Comparison of ENCODE assay signal across 8 mouse cellular contexts in genomic region chr10:80141243-80141642, GRCm38 (mm10). TPM values are rescaled to one million over a fixed set of nuclear protein-coding genes. Genes with fewer than 3 reads are reported as not detected.
DNase-seq lines count a peak whose midpoint lies in the region; ATAC-seq and TF ChIP-seq lines count a peak whose summit lies in the region.

No protein-coding gene starts in this region.

- TF ChIP-seq CTCF in bone marrow macrophage, adult 2 months (IDR thresholded peaks at IDR 0.05; ENCODE audit: low read depth, low read length) = 0 out of 2 replicates have a peak, but pooled peaks have one; percentile 35
- peak; percentile 74 for TF ChIP-seq CTCF in midbrain, postnatal 0 days (IDR thresholded peaks at IDR 0.05)

- H3K36me3 ChIP-seq in embryonic facial prominence, embryonic 15.5 days = peaks cover 23% of the 10 kb centered on the region
- peaks cover 29% of the 10 kb centered on the region for H3K36me3 ChIP-seq in kidney, embryonic 14.5 days (ENCODE audit: control insufficient read depth, insufficient read depth, low read length)
- peaks cover 29% of the 10 kb centered on the region for H3K36me3 ChIP-seq in limb, embryonic 15.5 days
- H3K36me3 ChIP-seq in midbrain, postnatal 0 days (ENCODE audit: insufficient read depth, low read length) = peaks cover 14% of the 10 kb centered on the region

- peak overlapping the region; percentile 23 for H3K27ac ChIP-seq in bone marrow macrophage, adult 2 months (ENCODE audit: insufficient read depth, low read depth, low read length)
- peak overlapping the region; percentile 90 for H3K27ac ChIP-seq in embryonic facial prominence, embryonic 15.5 days (replicated peaks)
- H3K27ac ChIP-seq in kidney, embryonic 14.5 days (ENCODE audit: low read depth, low read length) = peak overlapping the region; percentile 72
- H3K27ac ChIP-seq in limb, embryonic 15.5 days = peak overlapping the region; percentile 87
- H3K27ac ChIP-seq in midbrain, postnatal 0 days (ENCODE audit: low read depth, low read length) = peak overlapping the region; percentile 89

- H3K27me3 ChIP-seq in embryonic facial prominence, embryonic 15.5 days = peaks cover 13% of the 10 kb centered on the region
- H3K27me3 ChIP-seq in kidney, embryonic 14.5 days (ENCODE audit: control insufficient read depth, insufficient read depth, low read length) = peaks cover 19% of the 10 kb centered on the region
- peaks cover 12% of the 10 kb centered on the region for H3K27me3 ChIP-seq in limb, embryonic 15.5 days
- no peaks in the 10 kb centered on the region for H3K27me3 ChIP-seq in midbrain, postnatal 0 days (ENCODE audit: insufficient read depth, low read length)

- peak overlapping the region; percentile 50 for H3K4me3 ChIP-seq in bone marrow macrophage, adult 2 months (ENCODE audit: insufficient read depth, low read length)
- peak overlapping the region; percentile 79 for H3K4me3 ChIP-seq in embryonic facial prominence, embryonic 15.5 days (replicated peaks)
- H3K4me3 ChIP-seq in kidney, embryonic 14.5 days (ENCODE audit: low read length) = peak overlapping the region; percentile 81
- H3K4me3 ChIP-seq in limb, embryonic 15.5 days = peak overlapping the region; percentile 82
- peak overlapping the region; percentile 72 for H3K4me3 ChIP-seq in midbrain, postnatal 0 days (ENCODE audit: low read depth, low read length)

- peak overlapping the region; percentile 74 for H3K4me2 ChIP-seq in embryonic facial prominence, embryonic 15.5 days (replicated peaks)
- peak overlapping the region; percentile 92 for H3K4me2 ChIP-seq in kidney, embryonic 14.5 days (replicated peaks; ENCODE audit: low read depth, low read length)
- peak overlapping the region; percentile 61 for H3K4me2 ChIP-seq in limb, embryonic 15.5 days
- peak overlapping the region; percentile 85 for H3K4me2 ChIP-seq in midbrain, postnatal 0 days (ENCODE audit: low read depth, low read length, poor library complexity, severe bottlenecking)

- peaks cover 4% of the 10 kb centered on the region for H3K4me1 ChIP-seq in bone marrow macrophage, adult 2 months (ENCODE audit: control insufficient read depth, insufficient read depth, low read length)
- peaks cover 80% of the 10 kb centered on the region for H3K4me1 ChIP-seq in embryonic facial prominence, embryonic 15.5 days
- peaks cover 43% of the 10 kb centered on the region for H3K4me1 ChIP-seq in kidney, embryonic 14.5 days (ENCODE audit: control insufficient read depth, insufficient read depth, low read length)
- H3K4me1 ChIP-seq in limb, embryonic 15.5 days = peaks cover 73% of the 10 kb centered on the region
- peaks cover 17% of the 10 kb centered on the region for H3K4me1 ChIP-seq in midbrain, postnatal 0 days (ENCODE audit: insufficient read depth, low read length)

- peak; percentile 71 for ATAC-seq in embryonic facial prominence, embryonic 15.5 days (ENCODE audit: insufficient number of reproducible peaks, low FRiP score, low TSS enrichment, low read depth)
- ATAC-seq in kidney, embryonic 14.5 days (ENCODE audit: low FRiP score, low TSS enrichment) = peak; percentile 45
- ATAC-seq in limb, embryonic 15.5 days (ENCODE audit: insufficient number of reproducible peaks, low FRiP score, low TSS enrichment, low read depth) = peak; percentile 26
- ATAC-seq in midbrain, postnatal 0 days (ENCODE audit: low FRiP score) = peak; percentile 65

- H3K9ac ChIP-seq in embryonic facial prominence, embryonic 15.5 days = peak overlapping the region; percentile 31; the same call in 1 of the 2 replicates
- peak overlapping the region; percentile 5; the same call in 1 of the 2 replicates for H3K9ac ChIP-seq in kidney, embryonic 14.5 days (ENCODE audit: low read depth, low read length)
- no peak overlapping the region; the same call in 1 of the 2 replicates for H3K9ac ChIP-seq in limb, embryonic 15.5 days
- 0 out of 2 replicates have a peak overlapping the region, but pooled peaks have one; percentile 36 for H3K9ac ChIP-seq in midbrain, postnatal 0 days (replicated peaks; ENCODE audit: low read length, poor library complexity, severe bottlenecking)

- under 1% methylated on average over 29 of the region's 29 CpGs for WGBS in embryonic facial prominence, embryonic 15.5 days
- WGBS in kidney, embryonic 14.5 days = 0% methylated on average over 29 of the region's 29 CpGs
- under 1% methylated on average over 23 of the region's 29 CpGs for WGBS in limb, embryonic 15.5 days
- WGBS in midbrain, postnatal 0 days = under 1% methylated on average over 29 of the region's 29 CpGs

- no peaks in the 10 kb centered on the region for H3K9me3 ChIP-seq in embryonic facial prominence, embryonic 15.5 days (replicated peaks)
- no peaks in the 10 kb centered on the region for H3K9me3 ChIP-seq in kidney, embryonic 14.5 days (ENCODE audit: control insufficient read depth, low read length)
- H3K9me3 ChIP-seq in limb, embryonic 15.5 days = no peaks in the 10 kb centered on the region
- H3K9me3 ChIP-seq in midbrain, postnatal 0 days (ENCODE audit: low read length) = no peaks in the 10 kb centered on the region

- no peak for TF ChIP-seq POLR2A in bone marrow macrophage, adult 2 months (IDR thresholded peaks at IDR 0.05; ENCODE audit: borderline replicate concordance, low read depth, low read length)

- peak; percentile 98 for DNase-seq in B cell, adult 2 months
- peak; percentile 95 to 97 for DNase-seq in heart, adult 9 months (ENCODE audit: low spot score in 2 of 2)
- peak; percentile 95 for DNase-seq in midbrain, postnatal 0 days (ENCODE audit: low spot score)
- DNase-seq in spleen, postnatal 10 days (ENCODE audit: low spot score in 2 of 2) = peak; percentile 86 to 95

RNA-seq across cellular contexts. Expression of gene Cbarp, which starts 0.6 kb away (rescaled TPM):
- polyA plus RNA-seq in bone marrow macrophage, adult 2 months (2012; ENCODE audit: insufficient read depth, insufficient read length, missing spikeins) = 2.0 and 2.9 TPM in 2 replicates
- 9.3 and 10.9 TPM in 2 replicates for polyA plus RNA-seq in embryonic facial prominence, embryonic 15.5 days (2015; fragmentation: Nextera tagmentation; extraction: Ambion mirVana)
- polyA plus RNA-seq in kidney, embryonic 14.5 days (2014; fragmentation: Nextera tagmentation; extraction: Ambion mirVana) = 8.1 and 8.4 TPM in 2 replicates
- 5.9 and 6.8 TPM in 2 replicates for polyA plus RNA-seq in limb, embryonic 15.5 days (2015; fragmentation: Nextera tagmentation; extraction: Ambion mirVana)
- 273 and 276 TPM in 2 replicates for total RNA-seq in midbrain, postnatal 0 days (2014; rRNA removed)
- 120 and 121 TPM in 2 replicates for polyA plus RNA-seq in midbrain, postnatal 0 days (2015; fragmentation: Nextera tagmentation; extraction: Ambion mirVana)

RNA-seq across cellular contexts. Expression of gene Atp5d, which starts 2.8 kb away (rescaled TPM):
- 198 TPM in 2 replicates for polyA plus RNA-seq in bone marrow macrophage, adult 2 months (2012; ENCODE audit: insufficient read depth, insufficient read length, missing spikeins)
- polyA plus RNA-seq in embryonic facial prominence, embryonic 15.5 days (2015; fragmentation: Nextera tagmentation; extraction: Ambion mirVana) = 516 and 519 TPM in 2 replicates
- 519 and 582 TPM in 2 replicates for polyA plus RNA-seq in kidney, embryonic 14.5 days (2014; fragmentation: Nextera tagmentation; extraction: Ambion mirVana)
- 494 and 537 TPM in 2 replicates for polyA plus RNA-seq in limb, embryonic 15.5 days (2015; fragmentation: Nextera tagmentation; extraction: Ambion mirVana)
- total RNA-seq in midbrain, postnatal 0 days (2014; rRNA removed) = 231 and 259 TPM in 2 replicates
- 607 and 661 TPM in 2 replicates for polyA plus RNA-seq in midbrain, postnatal 0 days (2015; fragmentation: Nextera tagmentation; extraction: Ambion mirVana)

RNA-seq across cellular contexts. Expression of gene Midn, which starts 6.8 kb away (rescaled TPM):
- 32.9 and 40.5 TPM in 2 replicates for polyA plus RNA-seq in bone marrow macrophage, adult 2 months (2012; ENCODE audit: insufficient read depth, insufficient read length, missing spikeins)
- polyA plus RNA-seq in embryonic facial prominence, embryonic 15.5 days (2015; fragmentation: Nextera tagmentation; extraction: Ambion mirVana) = 18.3 and 20.4 TPM in 2 replicates
- polyA plus RNA-seq in kidney, embryonic 14.5 days (2014; fragmentation: Nextera tagmentation; extraction: Ambion mirVana) = 42.3 and 46.2 TPM in 2 replicates
- polyA plus RNA-seq in limb, embryonic 15.5 days (2015; fragmentation: Nextera tagmentation; extraction: Ambion mirVana) = 13.4 and 14.0 TPM in 2 replicates
- 114 and 143 TPM in 2 replicates for total RNA-seq in midbrain, postnatal 0 days (2014; rRNA removed)
- 16.3 and 17.2 TPM in 2 replicates for polyA plus RNA-seq in midbrain, postnatal 0 days (2015; fragmentation: Nextera tagmentation; extraction: Ambion mirVana)

RNA-seq across cellular contexts. Expression of gene Cirbp, which starts 24.5 kb away (rescaled TPM):
- polyA plus RNA-seq in bone marrow macrophage, adult 2 months (2012; ENCODE audit: insufficient read depth, insufficient read length, missing spikeins) = 48.0 and 49.8 TPM in 2 replicates
- polyA plus RNA-seq in embryonic facial prominence, embryonic 15.5 days (2015; fragmentation: Nextera tagmentation; extraction: Ambion mirVana) = 102 and 116 TPM in 2 replicates
- 80.0 and 104 TPM in 2 replicates for polyA plus RNA-seq in kidney, embryonic 14.5 days (2014; fragmentation: Nextera tagmentation; extraction: Ambion mirVana)
- polyA plus RNA-seq in limb, embryonic 15.5 days (2015; fragmentation: Nextera tagmentation; extraction: Ambion mirVana) = 102 and 103 TPM in 2 replicates
- total RNA-seq in midbrain, postnatal 0 days (2014; rRNA removed) = 315 and 337 TPM in 2 replicates
- polyA plus RNA-seq in midbrain, postnatal 0 days (2015; fragmentation: Nextera tagmentation; extraction: Ambion mirVana) = 760 and 829 TPM in 2 replicates

RNA-seq across cellular contexts. Expression of gene Stk11, which starts 25.6 kb away (rescaled TPM):
- polyA plus RNA-seq in bone marrow macrophage, adult 2 months (2012; ENCODE audit: insufficient read depth, insufficient read length, missing spikeins) = 104 TPM in 2 replicates
- 21.3 and 27.3 TPM in 2 replicates for polyA plus RNA-seq in embryonic facial prominence, embryonic 15.5 days (2015; fragmentation: Nextera tagmentation; extraction: Ambion mirVana)
- polyA plus RNA-seq in kidney, embryonic 14.5 days (2014; fragmentation: Nextera tagmentation; extraction: Ambion mirVana) = 26.6 and 42.0 TPM in 2 replicates
- polyA plus RNA-seq in limb, embryonic 15.5 days (2015; fragmentation: Nextera tagmentation; extraction: Ambion mirVana) = 15.2 and 16.6 TPM in 2 replicates
- 84.0 and 97.3 TPM in 2 replicates for total RNA-seq in midbrain, postnatal 0 days (2014; rRNA removed)
- polyA plus RNA-seq in midbrain, postnatal 0 days (2015; fragmentation: Nextera tagmentation; extraction: Ambion mirVana) = 12.3 and 12.4 TPM in 2 replicates

Comparison
In these comparisons a context has a peak if more than half of its experiments do, and no peak if none do; other contexts are left out.
1. Peak in every context shown above with its lines: DNase-seq, ATAC-seq, H3K4me3 ChIP-seq and H3K27ac ChIP-seq.
2. H3K27ac ChIP-seq: peak in every context shown above with its lines; median percentile 90 in embryonic facial prominence, embryonic 15.5 days; 89 in midbrain, postnatal 0 days; 87 in limb, embryonic 15.5 days; 72 in kidney, embryonic 14.5 days; 23 in bone marrow macrophage, adult 2 months.
3. RNA of gene Cbarp, which starts 0.6 kb away (polyA plus RNA-seq): 120 to 121 TPM in midbrain, postnatal 0 days; 9.3 to 10.9 TPM in embryonic facial prominence, embryonic 15.5 days, 8.1 to 8.4 TPM in kidney, embryonic 14.5 days, 5.9 to 6.8 TPM in limb, embryonic 15.5 days and 2.0 to 2.9 TPM in bone marrow macrophage, adult 2 months; every median in the first group is over 10 times any median in the second.